Mouse (Mus musculus) lung, postnatal 0 days (tissue): ENCODE results near the gene 1110002E22Rik. TPM values are rescaled to one million over a fixed set of nuclear protein-coding genes. Genes with fewer than 3 reads are reported as not detected.
A peak's percentile ranks its signal among the peaks of the same experiment; 100 is the strongest.

Experiments
- ATAC-seq: fragments of 200-750 bp; cut with Nextera tagmentation; 2 replicates; pipeline ENCODE4 v1.8.0; 2017; ENCODE audit warnings: moderate library complexity
- DNase-seq: peaks from one replicate; pipeline ENCODE4 v3.0.0-alpha.2; 2016; ENCODE audit warnings: low spot score
- H3K27ac ChIP-seq: fragments of 300-500 bp; sonication (generic); 2 replicates; pipeline ENCODE4 v1.5.1; 2014; ENCODE audit warnings: antibody characterized with exemption, mild to moderate bottlenecking, low read length, mixed read lengths
- H3K27me3 ChIP-seq: fragments of 300-500 bp; sonication (generic); replicated peaks from 2 replicates; pipeline ENCODE4 v1.6.1; 2014; ENCODE audit warnings: low read length, mixed read lengths; ENCODE audit not compliant: insufficient read depth
- H3K36me3 ChIP-seq: fragments of 300-500 bp; sonication (generic); 2 replicates; pipeline ENCODE4 v1.6.1; 2014; ENCODE audit warnings: low read length, mixed read lengths; ENCODE audit not compliant: insufficient read depth
- H3K4me1 ChIP-seq: fragments of 300-500 bp; sonication (generic); 2 replicates; pipeline ENCODE4 v1.6.1; 2014; ENCODE audit warnings: antibody characterized with exemption, low read depth, low read length, mixed read lengths; ENCODE audit not compliant: insufficient read depth
- H3K4me2 ChIP-seq: fragments of 300-500 bp; sonication (generic); replicated peaks from 2 replicates; pipeline ENCODE4 v1.6.1; 2014; ENCODE audit warnings: low read depth, mild to moderate bottlenecking, low read length, moderate library complexity, mixed read lengths
- H3K4me3 ChIP-seq: fragments of 300-500 bp; sonication (generic); 2 replicates; pipeline ENCODE4 v1.5.1; 2014; ENCODE audit warnings: low read depth, low read length
- H3K9ac ChIP-seq: fragments of 300-500 bp; sonication (generic); replicated peaks from 2 replicates; pipeline ENCODE4 v1.6.1; 2014; ENCODE audit warnings: low read depth, mild to moderate bottlenecking
- H3K9me3 ChIP-seq: fragments of 300-500 bp; sonication (generic); 2 replicates; pipeline ENCODE4 v1.6.1; 2016; ENCODE audit warnings: low read length, mixed read lengths
- CTCF ChIP-seq: IDR thresholded peaks from 2 replicates; pipeline ENCODE4 v1.5.1; 2016; ENCODE audit warnings: antibody characterized with exemption, mild to moderate bottlenecking
- EP300 ChIP-seq: IDR thresholded peaks from 2 replicates; pipeline ENCODE4 v1.6.1; 2016; ENCODE audit warnings: antibody characterized with exemption, mild to moderate bottlenecking, control low read depth
- WGBS: fragments of 180-500 bp; shearing (Covaris S2); extraction: QIAGEN DNeasy Blood & Tissue Kit; methylation state at CpG from one replicate; pipeline ENCODE4 v1.1.7; 2014; 5-methylcytosine and 5-hydroxymethylcytosine counted together
- polyA plus RNA-seq: library from polyadenylated mRNA; unstranded; fragments of >200 nt; fragmentation: Nextera tagmentation; extraction: Ambion mirVana; gene quantifications from 2 replicates; pipeline ENCODE4 v1.2.1, GENCODE M21; 2015

The 1110002E22Rik gene
- polyA plus RNA-seq, 1 experiment from 2014 or later, result 0.14 TPM

DNA sequence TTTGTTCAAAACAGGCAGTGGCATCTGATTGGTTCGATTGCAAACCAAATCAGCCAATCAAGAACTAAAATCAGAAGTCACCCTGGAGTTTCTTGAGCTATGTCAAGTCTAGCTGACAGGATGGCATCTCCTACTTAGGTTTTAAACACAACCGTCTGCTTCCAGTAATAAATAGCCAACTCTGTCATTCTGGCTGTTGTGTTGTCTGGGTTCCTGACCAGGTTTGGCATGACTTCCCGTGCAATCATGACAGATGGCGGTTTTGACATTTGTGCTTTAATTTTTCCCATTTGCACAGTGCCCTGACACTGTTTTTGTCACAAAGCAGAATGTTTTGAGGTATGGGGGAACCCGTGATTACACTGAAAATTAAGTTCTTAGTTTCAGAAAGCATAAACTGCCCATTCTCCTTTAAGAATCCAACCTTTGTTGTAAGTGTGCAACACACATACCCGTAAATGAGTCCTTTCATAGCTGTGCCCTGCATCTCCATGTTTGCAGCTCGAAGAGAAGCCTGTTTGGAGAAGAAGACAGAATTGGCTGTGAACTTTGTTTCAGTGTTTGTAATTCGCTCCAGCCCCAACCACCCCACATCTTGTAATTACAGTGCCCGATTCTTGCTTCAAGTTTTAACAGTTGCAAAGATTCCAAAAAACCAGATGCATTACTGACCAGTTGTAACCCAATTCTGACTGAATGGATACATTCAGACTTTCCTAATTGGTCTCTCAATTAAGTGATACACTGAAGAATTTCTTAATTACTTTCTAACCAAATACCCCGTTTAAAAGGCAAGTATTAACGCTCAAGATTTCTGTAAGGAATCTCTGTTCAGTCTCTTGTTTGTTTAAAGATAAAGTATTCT is 12.9 kb downstream of the 1110002E22Rik start:
- ATAC-seq, result no peak
- 59% methylated on average over 11 of the region's 11 CpGs for WGBS
- H3K27ac ChIP-seq, result no peak overlapping the region
- H3K9ac ChIP-seq, result no peak overlapping the region
- H3K4me1 ChIP-seq, result no peaks in the 10 kb centered on the region
- TF ChIP-seq EP300 (no peak), CTCF (no peak)
- no peaks in the 10 kb centered on the region for H3K9me3 ChIP-seq
- no peaks in the 10 kb centered on the region for H3K27me3 ChIP-seq
- DNase-seq, result no peak
- H3K4me2 ChIP-seq, result no peak overlapping the region
- no peaks in the 10 kb centered on the region for H3K36me3 ChIP-seq
- H3K4me3 ChIP-seq, result no peak overlapping the region

GRCm38 (mm10) chr3:138078701-138079100 is 13.8 kb downstream of the 1110002E22Rik start:
- Histone ChIP-seq H3K4me3 (no peak overlapping the region), H3K27me3 (no peaks in the 10 kb centered on the region), H3K4me2 (no peak overlapping the region), H3K9ac (no peak overlapping the region), H3K27ac (no peak overlapping the region), H3K9me3 (no peaks in the 10 kb centered on the region), H3K4me1 (no peaks in the 10 kb centered on the region), H3K36me3 (no peaks in the 10 kb centered on the region)
- DNase-seq (peak; percentile 40), ATAC-seq (no peak)
- WGBS, result 47% methylated on average over 1 of the region's 1 CpGs
- TF ChIP-seq EP300, result peak; percentile 18; the same call in 1 of the 2 replicates
- TF ChIP-seq CTCF, result no peak

- H3K9me3 ChIP-seq, result no peaks in the 10 kb centered on the region
- DNase-seq (no peak), ATAC-seq (no peak)
- H3K4me1 ChIP-seq, result no peaks in the 10 kb centered on the region
- TF ChIP-seq EP300, result no peak
- H3K9ac ChIP-seq, result no peak overlapping the region
- H3K4me2 ChIP-seq, result no peak overlapping the region
- 88% methylated on average over 1 of the region's 1 CpGs for WGBS
- H3K36me3 ChIP-seq, result no peaks in the 10 kb centered on the region
- H3K27ac ChIP-seq, result no peak overlapping the region
- no peaks in the 10 kb centered on the region for H3K27me3 ChIP-seq
- no peak overlapping the region for H3K4me3 ChIP-seq
These were observed 18.3 kb downstream of the 1110002E22Rik start for GRCm38 (mm10) chr3:138083073-138083637.

- DNase-seq (no peak), ATAC-seq (no peak)
- TF ChIP-seq EP300 (no peak), CTCF (no peak)
- Histone ChIP-seq H3K36me3 (no peaks in the 10 kb centered on the region), H3K4me1 (no peaks in the 10 kb centered on the region), H3K9ac (no peak overlapping the region), H3K27me3 (no peaks in the 10 kb centered on the region), H3K4me2 (no peak overlapping the region), H3K9me3 (no peaks in the 10 kb centered on the region), H3K4me3 (no peak overlapping the region), H3K27ac (no peak overlapping the region)
- WGBS, result 83% methylated on average over 4 of the region's 4 CpGs
These were observed 19.0 kb downstream of the 1110002E22Rik start for GRCm38 (mm10) chr3:138083896-138084295.

GRCm38 (mm10) chr3:138095301-138095700 is 30.4 kb downstream of the 1110002E22Rik start:
- TF ChIP-seq EP300, result no peak
- no peak for TF ChIP-seq CTCF
- no peaks in the 10 kb centered on the region for H3K9me3 ChIP-seq
- peaks cover 3% of the 10 kb centered on the region; the same call in 1 of the 2 replicates for H3K4me1 ChIP-seq
- H3K9ac ChIP-seq, result no peak overlapping the region
- H3K36me3 ChIP-seq, result no peaks in the 10 kb centered on the region
- DNase-seq (peak; percentile 58), ATAC-seq (0 out of 2 replicates have a peak, but pooled peaks have one; percentile 39)
- H3K4me2 ChIP-seq, result no peak overlapping the region
- H3K4me3 ChIP-seq, result no peak overlapping the region
- WGBS, result 50% methylated on average over 3 of the region's 3 CpGs
- peak overlapping the region; percentile 47; the same call in 1 of the 2 replicates for H3K27ac ChIP-seq
- no peaks in the 10 kb centered on the region for H3K27me3 ChIP-seq

- peaks cover 3% of the 10 kb centered on the region; the same call in 1 of the 2 replicates for H3K4me1 ChIP-seq
- peak; percentile 72 for ATAC-seq
- 39% methylated on average over 10 of the region's 10 CpGs for WGBS
- no peak overlapping the region for H3K4me2 ChIP-seq
- no peaks in the 10 kb centered on the region for H3K27me3 ChIP-seq
- TF ChIP-seq EP300 (no peak), CTCF (no peak)
- H3K4me3 ChIP-seq, result no peak overlapping the region
- H3K9me3 ChIP-seq, result no peaks in the 10 kb centered on the region
- peak overlapping the region; percentile 47; the same call in 1 of the 2 replicates for H3K27ac ChIP-seq
- H3K36me3 ChIP-seq, result no peaks in the 10 kb centered on the region
- no peak overlapping the region for H3K9ac ChIP-seq
- peak; percentile 77 for DNase-seq
These were observed 30.9 kb downstream of the 1110002E22Rik start for GRCm38 (mm10) chr3:138095718-138096117.
